Comparison of ENCODE assay signal across 8 mouse cellular contexts in genomic region chr17:69475423-69475822, GRCm38 (mm10). TPM values are rescaled to one million over a fixed set of nuclear protein-coding genes. Genes with fewer than 3 reads are reported as not detected.
DNase-seq lines count a peak whose midpoint lies in the region; ATAC-seq and TF ChIP-seq lines count a peak whose summit lies in the region.

No protein-coding gene starts in this region.

- no peak overlapping the region for H3K27ac ChIP-seq in gastrocnemius, adult 2 months
- H3K27ac ChIP-seq in hindbrain, embryonic 15.5 days (replicated peaks), result no peak overlapping the region

- H3K4me2 ChIP-seq in hindbrain, embryonic 15.5 days, result peak overlapping the region; percentile 64

- no peaks in the 10 kb centered on the region for H3K36me3 ChIP-seq in hindbrain, embryonic 15.5 days

- ATAC-seq in activated CD4-positive, CD25-positive, alpha-beta regulatory T cell, adult 4 months, result peak; percentile 65
- ATAC-seq in hindbrain, embryonic 15.5 days (ENCODE audit: low FRiP score, low read depth), result peak; percentile 83
- peak; percentile 93 for ATAC-seq in megakaryocyte-erythroid progenitor cell, adult 5-6 weeks (replicated peaks; ENCODE audit: low FRiP score, low TSS enrichment, poor library complexity, severe bottlenecking)

- DNase-seq in cerebellum, postnatal 4 days (ENCODE audit: low spot score in 2 of 2), result peak; percentile 74 to 81
- DNase-seq in gastrocnemius, adult 2 months, result peak; percentile 61
- DNase-seq in left cerebral cortex, postnatal 36 days (ENCODE audit: low spot score in 2 of 2), result peak; percentile 37 to 47
- DNase-seq in right cerebral cortex, adult 2 months (ENCODE audit: low spot score in 2 of 2), result peak; percentile 41 to 48
- DNase-seq in urinary bladder, postnatal 4 days (ENCODE audit: low spot score in 2 of 2), result peak; percentile 39 to 77

- TF ChIP-seq CTCF in gastrocnemius, adult 2 months (IDR thresholded peaks at IDR 0.05), result peak; percentile 81

- H3K4me3 ChIP-seq in gastrocnemius, adult 2 months, result peak overlapping the region; percentile 71
- peak overlapping the region; percentile 36 for H3K4me3 ChIP-seq in hindbrain, embryonic 15.5 days

- intact Hi-C loops in gastrocnemius, adult 2 months (cut with DNase I), result no loop called here
- intact Hi-C loops in left cerebral cortex, postnatal 36 days (cut with DNase I), result no loop called here

- WGBS in hindbrain, embryonic 15.5 days, result under 1% methylated on average over 20 of the region's 20 CpGs

- 0 out of 2 replicates have a peak, but pooled peaks cover 5% of the 10 kb centered on the region for H3K4me1 ChIP-seq in hindbrain, embryonic 15.5 days (replicated peaks)

- H3K27me3 ChIP-seq in hindbrain, embryonic 15.5 days, result no peaks in the 10 kb centered on the region

- peak overlapping the region; percentile 23; the same call in 1 of the 2 replicates for H3K9ac ChIP-seq in hindbrain, embryonic 15.5 days

- no peaks in the 10 kb centered on the region for H3K9me3 ChIP-seq in hindbrain, embryonic 15.5 days

RNA-seq across cellular contexts. Expression of gene Akain1, which starts 36.3 kb away (rescaled TPM):
- not detected for polyA plus RNA-seq in activated CD4-positive, CD25-positive, alpha-beta regulatory T cell, adult 4 months (2017; shearing (Covaris generic))
- total RNA-seq in gastrocnemius, adult 2 months (2021), result not detected
- polyA plus RNA-seq in hindbrain, embryonic 15.5 days (2015; fragmentation: Nextera tagmentation; extraction: Ambion mirVana), result 1.3 TPM in 2 replicates
- 1 to 10 TPM; 4.5 to 5.6 TPM for total RNA-seq in left cerebral cortex, postnatal 36 days (2021)
- not detected in 2 replicates for total RNA-seq in megakaryocyte-erythroid progenitor cell, adult 5-6 weeks (2014; fragmentation: Nextera tagmentation)
- not detected in 2 replicates for total RNA-seq in megakaryocyte-erythroid progenitor cell, adult 5-6 weeks (2017)

Comparison
In these comparisons a context has a peak if more than half of its experiments do, and no peak if none do; other contexts are left out.
1. RNA of gene Akain1, which starts 36.3 kb away (total RNA-seq): 4.5 to 5.6 TPM in left cerebral cortex, postnatal 36 days; not detected in gastrocnemius, adult 2 months and not detected in megakaryocyte-erythroid progenitor cell, adult 5-6 weeks; every median in the first group is over 4 times any median in the second.
2. Peak in every context shown above with its lines, with median percentiles within 50 percentile points of each other: ATAC-seq and DNase-seq.